Mouse (Mus musculus) heart, adult 11 months (tissue): ENCODE data around the gene Washc4.

Source experiments
- DNase-seq: peaks from one replicate; pipeline ENCODE4 v3.0.0; 2022

The Washc4 gene

DNA sequence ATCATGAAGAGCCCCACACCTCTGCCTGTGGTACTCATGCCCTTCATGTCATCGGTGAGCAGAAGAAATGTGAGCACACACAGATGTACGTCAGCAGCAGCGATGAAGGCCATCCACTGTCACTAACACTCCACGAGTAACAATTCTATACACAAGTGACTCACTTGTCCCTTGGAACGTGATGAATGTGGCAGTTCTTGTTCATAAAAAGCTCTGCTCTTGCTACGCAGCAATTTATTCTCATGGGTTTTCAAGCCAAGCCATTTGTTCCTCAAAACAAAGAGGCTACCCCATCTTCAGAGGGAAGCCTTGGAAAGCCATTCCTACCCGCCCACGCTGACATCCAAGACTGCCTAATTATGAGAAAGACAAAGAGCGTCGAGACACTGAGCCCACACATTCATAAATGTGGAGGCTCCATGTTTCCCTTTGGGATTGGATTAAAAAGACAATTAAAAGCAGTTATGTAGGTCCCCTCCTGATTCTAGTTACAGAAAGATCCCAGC is 96.4 kb downstream of the Washc4 start:
- DNase-seq = no peak

DNA sequence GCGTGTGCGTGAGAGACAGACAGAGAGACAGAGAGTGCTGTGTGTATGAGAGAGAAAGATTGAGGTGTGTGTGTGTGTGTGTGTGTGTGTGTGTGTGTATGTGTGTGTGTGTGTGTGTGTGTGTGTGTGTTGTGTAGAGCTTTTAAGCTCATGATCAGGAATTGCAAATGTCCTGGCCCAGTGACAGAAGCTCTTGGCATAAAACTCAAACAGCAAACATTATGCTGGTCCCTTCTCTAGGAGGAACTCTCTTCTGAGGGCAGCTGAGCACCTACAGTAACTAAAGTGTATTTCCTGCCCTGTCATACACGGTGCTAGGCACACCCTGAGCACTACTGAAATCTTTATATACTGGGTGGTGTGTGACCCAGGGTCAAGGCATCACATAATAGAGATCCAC is 98.1 kb downstream of the Washc4 start:
- DNase-seq = no peak

GRCm38 (mm10) chr10:83644167-83644566 is 100.6 kb downstream of the Washc4 start:
- peak; percentile 81 for DNase-seq

DNA sequence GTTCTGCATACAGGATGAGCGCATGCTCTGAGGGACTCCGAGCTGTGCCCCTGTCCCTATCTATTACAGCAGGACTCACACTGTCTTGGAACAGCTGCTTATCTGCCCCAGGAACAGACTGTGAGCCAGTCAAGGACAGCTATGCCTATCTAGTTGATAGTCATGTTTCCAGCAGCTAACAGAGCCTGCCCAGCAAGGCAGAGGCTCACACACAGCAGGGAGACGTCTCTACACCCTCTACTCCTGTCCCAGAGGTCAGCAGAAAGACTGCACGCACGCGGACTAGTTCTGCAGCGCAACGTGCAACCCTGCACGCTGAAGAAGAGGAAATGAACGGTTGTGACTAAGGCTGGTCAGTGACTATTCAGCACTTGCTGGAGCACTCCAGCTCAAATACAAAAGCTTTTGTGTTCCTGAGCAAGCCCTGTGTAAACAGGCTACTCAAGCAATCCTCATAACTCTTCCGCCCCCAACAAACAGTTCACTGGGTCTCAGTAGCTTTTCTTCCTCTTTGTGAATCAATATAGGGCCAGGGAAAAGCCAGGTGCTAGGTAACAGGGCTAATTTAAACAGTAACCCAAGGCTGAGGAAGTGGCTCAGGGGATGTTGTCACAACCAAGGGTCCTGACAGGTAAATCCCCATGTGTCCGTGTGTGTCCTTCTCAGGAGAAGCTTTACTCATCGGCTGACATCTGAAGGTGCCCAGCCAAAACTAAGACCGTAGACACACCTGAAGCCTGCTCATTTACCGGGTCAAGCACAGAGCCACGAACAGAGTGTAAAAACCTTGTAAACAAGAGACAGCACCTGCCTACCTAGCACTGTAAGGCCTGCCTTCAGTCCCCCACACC is 101.5 kb downstream of the Washc4 start:
- peak; percentile 97 for DNase-seq

DNA sequence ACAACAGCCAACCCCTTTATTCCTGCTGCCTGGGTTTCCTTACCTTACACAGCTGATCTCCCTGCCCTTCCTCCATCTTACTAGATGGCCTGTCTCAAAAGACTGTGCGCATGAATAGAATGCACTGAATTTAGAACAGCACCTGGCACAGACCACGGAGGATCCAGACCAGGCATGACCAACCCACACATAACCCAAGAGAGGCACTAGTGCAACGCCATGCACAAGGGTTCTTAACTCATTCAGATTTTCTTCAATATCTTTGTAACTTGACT is 102.1 kb downstream of the Washc4 start:
- no peak for DNase-seq
